In genomic region chr1:180550770-180551169, GRCm38 (mm10) we compare ENCODE assay signal across 8 mouse cellular contexts. TPM values are rescaled to one million over a fixed set of nuclear protein-coding genes. Genes with fewer than 3 reads are reported as not detected.
DNase-seq lines count a peak whose midpoint lies in the region; ATAC-seq and TF ChIP-seq lines count a peak whose summit lies in the region.

No protein-coding gene starts in this region.

- no peaks in the 10 kb centered on the region for H3K36me3 ChIP-seq in MEL (ENCODE audit: control insufficient read depth in 1 of 2, insufficient read depth in 2 of 2, low read length in 2 of 2)
- H3K36me3 ChIP-seq in hindbrain, postnatal 0 days (ENCODE audit: insufficient read depth, low read length): no peaks in the 10 kb centered on the region

- TF ChIP-seq POLR2A in MEL (IDR thresholded peaks at IDR 0.05; ENCODE audit: control insufficient read depth in 1 of 2, insufficient read depth in 1 of 2, low read depth in 1 of 2, low read length in 2 of 2, poor library complexity in 1 of 2): no peak

- ATAC-seq in frontal cortex, adult (ENCODE audit: low TSS enrichment): peak; percentile 51; the same call in 1 of the 2 replicates
- peak; percentile 66; the same call in 1 of the 2 replicates for ATAC-seq in hindbrain, postnatal 0 days
- ATAC-seq in megakaryocyte progenitor cell, adult 5-6 weeks (replicated peaks; ENCODE audit: poor library complexity): peak; percentile 50; the same call in 1 of the 2 replicates

- no peak overlapping the region for H3K27ac ChIP-seq in MEL (ENCODE audit: control insufficient read depth, low read depth, low read length)
- no peak overlapping the region for H3K27ac ChIP-seq in hindbrain, postnatal 0 days

- no peaks in the 10 kb centered on the region for H3K9me3 ChIP-seq in MEL (replicated peaks; ENCODE audit: insufficient read depth, low read length)
- no peaks in the 10 kb centered on the region for H3K9me3 ChIP-seq in hindbrain, postnatal 0 days (ENCODE audit: low read length)

- peak; percentile 44 for TF ChIP-seq RAD21 in MEL (IDR thresholded peaks at IDR 0.05; ENCODE audit: low read depth, low read length)

- DNase-seq in frontal cortex, postnatal 14 days (ENCODE audit: low spot score in 2 of 2): no peak
- DNase-seq in MEL (ENCODE audit: low read depth, low spot score): no peak
- peak; percentile 79 for DNase-seq in embryo, embryonic 10 days (ENCODE audit: low spot score)
- peak; percentile 85 for DNase-seq in hindbrain, postnatal 0 days (ENCODE audit: low spot score)
- DNase-seq in right cerebral cortex, adult 2 months (ENCODE audit: low spot score in 2 of 2): no peak
- DNase-seq in urinary bladder, postnatal 10 days (ENCODE audit: low spot score): no peak

- peaks cover 2% of the 10 kb centered on the region in 2 experiments; a peak in 1 of 4 replicates for H3K4me1 ChIP-seq in MEL (ENCODE audit: control insufficient read depth in 1 of 2, insufficient read depth in 2 of 2, low read length in 2 of 2)
- peaks cover 6% of the 10 kb centered on the region; the same call in 1 of the 2 replicates for H3K4me1 ChIP-seq in hindbrain, postnatal 0 days (ENCODE audit: insufficient read depth, low read length)

- peaks cover 0 to 1% of the 10 kb centered on the region in 2 experiments; a peak in 2 of 4 replicates for H3K27me3 ChIP-seq in MEL (ENCODE audit: control insufficient read depth in 1 of 2, insufficient read depth in 2 of 2, low read length in 2 of 2)
- no peaks in the 10 kb centered on the region for H3K27me3 ChIP-seq in hindbrain, postnatal 0 days (ENCODE audit: insufficient read depth, low read length)

- TF ChIP-seq CTCF in MEL (IDR thresholded peaks at IDR 0.05 in 2 of 3, conservative IDR thresholded peaks at IDR 0.05 in 1 of 3; ENCODE audit: control insufficient read depth in 1 of 3, insufficient read depth in 1 of 3, low read depth in 2 of 3, low read length in 3 of 3, poor library complexity in 1 of 3, severe bottlenecking in 1 of 3): peak in 1 of 3 experiments; percentile 33; a peak in 2 of 6 replicates
- TF ChIP-seq CTCF in hindbrain, postnatal 0 days (IDR thresholded peaks at IDR 0.05; ENCODE audit: low read depth): peak; percentile 88

- WGBS in hindbrain, postnatal 0 days: 14% methylated on average over 5 of the region's 5 CpGs

- TF ChIP-seq EP300 in MEL (IDR thresholded peaks at IDR 0.05; ENCODE audit: low read depth in 1 of 2, low read length in 2 of 2): no peak

- no peak overlapping the region for H3K4me2 ChIP-seq in hindbrain, postnatal 0 days (ENCODE audit: low read depth, low read length)

- no peak overlapping the region for H3K9ac ChIP-seq in MEL (ENCODE audit: control insufficient read depth, low read depth, low read length, poor library complexity, severe bottlenecking)
- H3K9ac ChIP-seq in hindbrain, postnatal 0 days (replicated peaks; ENCODE audit: low read length): no peak overlapping the region

- no peak overlapping the region for H3K4me3 ChIP-seq in MEL (ENCODE audit: control insufficient read depth in 1 of 2, insufficient read depth in 1 of 2, low read depth in 2 of 2, low read length in 2 of 2)
- H3K4me3 ChIP-seq in hindbrain, postnatal 0 days (ENCODE audit: low read length): no peak overlapping the region

- H3K79me2 ChIP-seq in MEL (ENCODE audit: control insufficient read depth, insufficient read depth, low read length, poor library complexity): no peaks in the 10 kb centered on the region

TF ChIP-seq in MEL, 35 proteins besides CTCF, POLR2A, EP300 and RAD21:
- TF ChIP-seq TAL1 (IDR thresholded peaks at IDR 0.05; ENCODE audit: low read length) (no peak), MAX (IDR thresholded peaks at IDR 0.05; ENCODE audit: low read length) (no peak), SMC3 (IDR thresholded peaks at IDR 0.05; ENCODE audit: low read depth, low read length) (peak; percentile 27; the same call in 1 of the 2 replicates)

RNA-seq across cellular contexts. Expression of gene Parp1, which starts 18.0 kb away (rescaled TPM):
- total RNA-seq in MEL (2012; rRNA removed): 136 and 142 TPM in 2 replicates
- polyA plus RNA-seq in MEL (2012; ENCODE audit: insufficient read depth in 1 of 2, insufficient read length in 2 of 2, low read depth in 1 of 2, low replicate concordance in 2 of 2, missing spikeins in 1 of 2): 100 to 1,000 TPM; 140 to 188 TPM
- total RNA-seq in hindbrain, postnatal 0 days (2014; rRNA removed): 74.0 and 76.1 TPM in 2 replicates
- polyA plus RNA-seq in hindbrain, postnatal 0 days (2015; fragmentation: Nextera tagmentation; extraction: Ambion mirVana): 53.4 and 57.5 TPM in 2 replicates
- total RNA-seq in megakaryocyte progenitor cell, adult 5-6 weeks (2015): 70.0 and 71.1 TPM in 2 replicates
- total RNA-seq in megakaryocyte progenitor cell, adult 5-6 weeks (2017): 194 and 197 TPM in 2 replicates

Comparison
In these comparisons a context has a peak if more than half of its experiments do, and no peak if none do; other contexts are left out.
1. DNase-seq: peak in embryo, embryonic 10 days (single experiment) and hindbrain, postnatal 0 days (single experiment); none in frontal cortex, postnatal 14 days (0 of 2), MEL (single experiment), right cerebral cortex, adult 2 months (0 of 2) and urinary bladder, postnatal 10 days (single experiment).
2. Peak in every context shown above with its lines, with median percentiles within 50 percentile points of each other: ATAC-seq.